Mouse (Mus musculus) frontal cortex, adult (tissue): ENCODE measurements around the gene Grcc10.
A peak's percentile ranks its signal among the peaks of the same experiment; 100 is the strongest.

Experiments used
- ATAC-seq: cut with Nextera tagmentation; 2 replicates; pipeline ENCODE4 v1.9.2; 2017; ENCODE audit warnings: mild to moderate bottlenecking, moderate library complexity, mixed read lengths; ENCODE audit not compliant: low TSS enrichment

Grcc10 gene

DNA sequence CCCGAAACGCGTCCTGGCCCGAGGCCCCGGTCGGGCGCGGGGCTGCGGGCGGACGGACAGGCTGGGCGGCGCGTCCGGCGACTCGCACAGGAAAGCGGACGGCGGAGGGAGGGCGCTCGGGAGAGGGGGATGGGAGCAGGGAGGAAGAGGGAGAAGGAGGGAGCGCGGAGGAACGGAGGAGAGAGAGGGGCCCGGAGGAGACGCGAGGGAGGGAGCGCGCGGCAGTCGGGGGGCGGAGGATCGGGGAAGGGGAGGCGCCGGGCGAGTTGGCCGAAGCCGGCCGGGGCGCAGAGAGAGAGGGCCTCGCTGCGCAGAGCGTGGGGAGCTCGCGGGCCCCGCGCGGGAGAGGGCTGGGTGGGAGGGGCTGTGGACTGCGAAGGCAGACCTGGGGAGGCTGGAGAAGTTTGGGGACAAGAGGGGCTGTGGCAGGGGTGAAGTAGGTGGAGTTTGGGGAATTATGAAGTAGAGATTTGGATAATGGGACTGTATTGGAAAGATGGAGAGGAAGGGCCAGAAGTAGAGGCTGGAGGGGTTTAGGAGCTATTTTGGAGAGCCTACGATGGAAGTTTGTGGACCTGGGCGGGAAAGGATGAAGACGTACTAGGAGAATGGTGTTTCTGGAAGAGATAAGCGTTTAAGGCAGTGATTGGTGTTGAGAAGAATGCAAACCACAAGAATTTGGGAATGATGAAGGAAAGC lies 15.6 kb upstream of the Grcc10 start:
- ATAC-seq, result peak; percentile 32

DNA sequence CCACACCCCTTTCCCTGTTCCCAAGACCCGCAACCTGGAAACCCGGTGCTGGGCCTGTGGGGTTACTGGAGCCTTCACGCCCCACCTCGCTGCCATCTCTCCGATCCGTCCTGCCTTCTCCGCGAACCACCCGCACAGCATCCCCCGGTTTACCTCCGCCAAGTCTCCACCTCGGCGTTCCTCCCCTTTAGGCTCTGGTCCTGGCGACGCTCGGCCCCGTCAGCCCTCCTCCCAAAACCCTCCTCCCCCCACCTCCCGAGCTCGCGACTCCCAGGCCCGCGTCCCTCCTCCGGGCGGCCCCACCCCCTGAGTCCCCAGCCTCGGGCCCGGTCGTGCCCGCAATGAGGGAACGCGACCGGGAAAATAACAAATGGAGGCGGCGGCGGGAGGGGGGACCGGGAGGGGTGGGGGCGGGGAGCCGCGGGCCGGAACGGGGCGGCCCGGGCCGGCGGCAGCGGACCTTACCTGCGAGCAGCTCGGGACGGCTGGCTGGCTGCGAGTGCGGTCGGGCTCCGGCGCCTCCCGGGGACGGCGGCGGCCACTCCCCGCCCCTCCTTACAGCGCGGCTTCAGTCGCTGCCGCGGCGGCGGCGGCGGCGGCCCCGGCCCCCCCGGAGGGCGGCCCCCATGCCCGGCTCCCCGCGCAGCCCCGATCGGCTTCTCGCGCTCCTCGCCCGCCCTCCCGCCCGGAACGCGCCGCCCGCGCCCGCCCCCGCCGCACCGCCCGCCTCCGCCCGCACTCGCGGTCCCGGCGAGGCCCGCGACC lies 14.8 kb upstream of the Grcc10 start, which contains the start of the genes Gm45234 and Atn1:
Gene Gm45234 (minus strand): TSS at position 191 of the 765 bp plus-strand sequence.
Gene Atn1 (minus strand): TSS at position 694 of the 765 bp plus-strand sequence.
- peak; percentile 10; the same call in 1 of the 2 replicates for ATAC-seq

DNA sequence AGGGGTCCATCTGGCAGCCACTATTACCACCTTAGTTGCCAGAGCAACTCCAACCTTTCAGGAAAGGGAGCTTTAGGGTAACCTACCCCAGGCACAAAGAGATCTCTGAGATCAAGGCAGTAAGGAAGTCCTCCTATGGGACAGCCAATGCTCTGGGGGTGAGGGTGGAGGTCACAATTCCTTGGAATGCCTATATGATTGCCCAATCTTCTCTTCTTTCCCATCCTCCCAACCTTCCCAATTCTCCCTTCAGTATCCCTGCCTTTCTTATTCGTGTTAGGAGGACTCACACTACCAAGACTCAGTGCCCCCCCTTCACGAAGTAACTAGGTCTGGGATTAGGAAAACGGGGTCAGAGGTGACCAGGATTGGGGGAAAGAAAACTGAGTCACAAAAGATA lies 14.1 kb upstream of the Grcc10 start:
- ATAC-seq, result no peak

DNA sequence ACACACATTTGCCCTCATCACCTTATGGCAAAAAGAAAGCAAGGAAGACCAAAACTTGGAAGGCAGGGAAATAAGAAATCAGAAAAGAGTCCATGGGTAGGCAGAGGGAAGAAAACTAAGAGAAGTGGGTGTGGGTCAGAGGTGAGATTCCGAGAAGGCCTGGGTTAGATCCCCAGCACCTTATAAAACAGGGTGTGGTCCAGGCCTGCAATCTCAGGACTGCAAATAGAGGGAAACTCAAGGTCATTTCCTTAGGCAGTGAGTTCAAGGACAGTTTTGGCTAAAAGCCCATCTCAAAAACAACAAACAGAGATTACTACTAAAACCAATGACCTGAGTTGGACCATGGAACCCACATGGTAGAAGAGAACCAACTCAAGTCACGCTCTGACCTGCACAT lies 12.7 kb upstream of the Grcc10 start:
- no peak for ATAC-seq

DNA sequence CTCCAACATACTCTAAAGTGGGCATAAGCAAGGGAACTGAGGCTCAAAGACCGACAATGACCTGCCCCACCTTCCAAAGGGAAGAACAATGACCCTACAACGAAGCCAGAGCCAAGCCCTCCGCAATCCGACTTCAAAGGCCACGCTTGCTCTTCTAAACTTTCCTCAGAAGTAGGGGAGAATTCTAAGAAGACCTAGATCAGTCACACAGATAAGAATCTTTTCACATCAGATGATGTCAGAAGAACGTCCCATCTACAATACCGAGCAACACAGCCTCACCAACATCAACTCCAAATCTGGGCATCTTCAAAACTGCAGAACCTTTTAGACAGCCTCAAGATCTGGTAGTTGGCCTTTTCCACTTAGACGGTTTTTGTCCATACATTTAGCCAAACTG lies 9.2 kb upstream of the Grcc10 start:
- ATAC-seq, result no peak

DNA sequence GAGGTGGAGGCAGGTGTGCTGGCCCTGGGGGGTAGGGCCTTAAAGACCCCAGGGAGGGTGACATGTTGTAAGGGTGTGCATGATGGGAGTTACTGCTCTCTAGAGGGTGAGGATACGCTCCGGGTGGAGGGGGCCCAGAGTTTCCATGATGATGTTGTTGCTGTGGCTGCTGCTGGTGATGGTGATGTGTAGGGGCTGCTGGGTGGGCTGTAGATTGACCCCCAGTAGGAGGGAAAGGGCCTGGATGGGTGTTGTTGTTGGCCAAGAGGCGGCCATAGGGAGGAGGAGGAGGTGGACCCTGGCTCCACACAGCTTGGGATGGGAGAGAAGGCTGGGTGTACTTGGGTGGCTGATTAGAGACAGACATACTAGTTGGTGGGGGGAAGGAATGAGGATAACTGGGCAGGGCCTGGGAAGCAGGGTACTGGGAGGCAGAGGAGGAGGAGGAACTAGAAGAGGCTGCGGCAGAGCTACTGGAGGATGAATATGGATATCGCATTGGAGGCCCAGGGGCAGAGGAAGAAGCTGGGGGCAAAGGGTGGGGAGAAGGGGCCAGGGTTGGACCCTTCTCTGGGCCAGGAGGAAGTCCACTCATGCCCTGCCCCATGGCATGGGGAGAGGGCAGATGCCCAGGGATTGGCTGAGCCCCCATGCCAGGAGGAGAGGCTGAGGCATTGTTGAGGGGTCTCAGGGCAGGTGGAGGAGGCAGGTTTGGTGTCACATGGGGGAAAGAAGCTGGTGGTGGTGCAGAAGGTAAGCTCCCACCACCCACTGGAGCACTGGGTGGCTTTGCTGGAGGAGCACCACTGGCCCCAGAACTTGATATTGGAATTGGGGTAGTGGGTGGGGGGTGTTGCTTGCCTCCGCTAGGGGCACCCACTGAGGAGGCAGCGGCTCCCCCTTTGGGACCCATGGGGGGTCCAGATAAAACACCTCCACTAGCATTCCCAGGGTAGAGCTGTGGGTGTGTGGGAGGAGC lies 5.8 kb upstream of the Grcc10 start:
- no peak for ATAC-seq

DNA sequence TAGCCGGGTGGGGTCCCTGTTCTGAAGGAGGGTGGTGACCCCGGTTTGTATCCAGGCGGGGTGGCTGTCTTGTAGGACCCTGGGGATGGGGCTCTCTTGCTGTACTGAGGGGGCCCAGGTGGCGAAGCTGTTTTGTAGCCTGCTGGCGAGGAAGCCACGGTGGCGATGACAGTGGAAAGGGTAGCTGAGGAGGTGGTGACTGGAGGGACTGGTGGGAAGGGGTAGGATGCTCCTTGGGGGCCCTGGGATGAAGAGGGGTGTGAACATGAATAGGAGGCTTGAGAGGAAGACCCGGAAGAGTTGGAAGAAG lies 5.1 kb upstream of the Grcc10 start:
- 0 out of 2 replicates have a peak, but pooled peaks have one; percentile 0 for ATAC-seq

DNA sequence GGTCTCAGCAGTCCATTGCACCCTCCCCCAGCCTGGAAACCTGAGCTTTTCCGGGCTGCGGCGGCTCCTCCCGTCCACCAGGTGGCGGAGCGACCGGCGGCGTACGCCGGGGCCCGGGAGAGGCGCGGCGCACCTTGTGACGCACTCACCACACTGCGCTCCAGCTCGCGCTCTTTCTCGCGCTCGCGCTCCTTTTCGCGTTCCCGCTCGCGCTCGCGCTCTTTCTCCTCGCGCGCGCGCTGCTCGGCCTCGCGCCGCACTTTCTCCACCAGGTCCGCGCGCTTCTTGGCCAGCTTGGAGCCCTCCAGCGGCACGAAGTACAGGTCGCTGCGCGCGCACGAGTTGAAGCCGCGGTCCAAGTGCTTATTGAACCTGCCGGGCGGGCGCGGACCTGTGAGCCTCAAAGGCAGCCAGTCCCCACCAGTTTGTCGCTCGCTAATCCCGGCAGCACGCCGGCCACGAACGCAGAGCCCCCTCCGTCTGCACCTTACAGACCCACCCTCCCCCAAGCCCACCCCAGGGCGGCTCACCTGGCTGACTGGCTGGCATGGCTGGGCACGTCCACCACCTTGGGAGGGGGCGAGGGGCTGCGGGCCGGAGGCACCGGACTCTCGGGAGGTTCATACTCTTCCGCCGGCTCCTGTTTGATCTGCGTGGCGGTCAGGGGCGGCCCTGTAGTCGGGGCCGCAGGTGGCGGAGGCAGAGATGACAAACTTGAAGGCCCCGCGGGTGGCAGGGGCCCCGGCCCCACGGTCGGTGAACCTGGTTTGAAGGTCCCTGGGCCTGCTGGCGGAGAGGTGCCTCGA lies 4.5 kb upstream of the Grcc10 start:
- peak; percentile 62 for ATAC-seq

DNA sequence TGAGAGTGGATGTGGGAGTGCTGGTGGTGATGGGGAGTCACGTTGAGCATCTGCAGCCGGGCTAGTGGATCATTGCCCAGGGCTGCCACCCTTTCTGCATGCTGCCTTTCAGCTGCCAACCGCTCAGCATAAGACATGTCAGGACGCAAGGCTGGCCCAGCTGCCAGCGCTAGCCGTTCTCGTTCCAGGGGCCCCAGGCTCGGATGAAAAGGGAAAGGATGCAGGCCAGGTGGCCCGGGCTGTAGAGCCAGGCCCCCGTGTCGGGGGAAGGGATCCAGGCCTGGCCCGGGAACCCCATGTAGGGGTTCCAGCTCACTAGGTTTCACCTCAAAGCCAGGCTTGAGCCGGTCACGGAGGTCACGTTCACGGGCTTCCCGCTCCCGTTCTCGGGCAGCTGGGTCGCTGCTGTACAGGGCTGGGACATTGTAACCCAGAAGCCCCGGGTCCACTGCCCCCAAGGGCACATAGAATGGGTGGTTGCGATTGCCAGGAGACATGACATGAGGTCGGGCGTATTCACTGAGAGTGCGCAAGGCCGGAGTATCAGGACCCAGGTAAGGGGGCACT lies 3.7 kb upstream of the Grcc10 start:
- no peak for ATAC-seq

DNA sequence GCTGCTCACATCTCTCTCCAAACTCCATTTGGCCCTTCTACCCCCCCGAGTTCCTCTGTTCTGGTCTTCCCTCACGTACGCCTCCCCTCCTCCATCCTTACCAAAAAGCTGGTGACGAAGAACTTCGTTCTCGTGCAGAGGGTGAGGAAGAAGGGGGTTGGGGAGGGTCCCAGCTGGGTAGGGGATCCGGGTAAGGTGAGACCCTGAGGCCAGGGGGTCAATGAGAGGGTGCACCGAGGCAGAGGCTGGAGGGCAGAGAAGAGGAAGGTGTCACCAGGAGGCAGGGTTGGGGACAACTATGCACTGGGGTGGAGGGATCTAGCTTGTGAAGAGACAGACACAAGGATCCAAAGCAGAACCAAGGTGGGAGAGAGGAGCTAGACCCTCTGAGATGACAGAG lies 2.5 kb upstream of the Grcc10 start:
- no peak for ATAC-seq

DNA sequence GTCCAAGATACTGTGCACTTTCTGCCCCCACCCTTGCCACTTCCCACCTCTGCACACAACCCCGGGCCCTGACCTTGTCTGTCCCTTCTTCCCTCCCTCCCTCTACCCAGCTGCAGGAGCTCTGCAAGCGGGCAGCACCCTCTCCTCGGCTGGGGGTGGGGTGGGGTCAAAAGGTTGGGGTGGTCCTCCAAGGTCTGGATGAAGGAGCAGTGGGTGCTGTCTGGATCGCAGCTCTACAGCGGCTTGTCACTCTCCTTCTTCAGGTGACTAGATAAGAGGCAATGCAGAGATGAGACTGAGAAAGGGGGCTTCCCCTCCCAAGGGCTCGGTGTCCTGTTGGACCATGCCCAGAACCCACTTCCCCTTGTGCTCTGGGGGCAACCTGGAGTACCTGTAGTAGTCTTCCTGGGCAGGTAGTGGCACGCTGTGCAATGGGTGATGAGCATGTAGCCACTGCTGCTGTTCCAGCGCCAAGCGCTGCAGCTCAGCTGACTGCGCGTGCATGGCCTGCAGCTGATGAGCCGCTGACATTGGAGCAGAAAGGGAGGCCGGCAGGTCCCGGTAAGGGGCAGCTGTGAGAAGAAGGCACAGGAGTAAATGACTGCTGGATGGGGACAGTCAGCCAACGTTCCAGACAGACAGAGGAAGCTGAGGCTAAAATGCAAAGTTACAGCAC lies 1.8 kb upstream of the Grcc10 start:
- ATAC-seq, result no peak

DNA sequence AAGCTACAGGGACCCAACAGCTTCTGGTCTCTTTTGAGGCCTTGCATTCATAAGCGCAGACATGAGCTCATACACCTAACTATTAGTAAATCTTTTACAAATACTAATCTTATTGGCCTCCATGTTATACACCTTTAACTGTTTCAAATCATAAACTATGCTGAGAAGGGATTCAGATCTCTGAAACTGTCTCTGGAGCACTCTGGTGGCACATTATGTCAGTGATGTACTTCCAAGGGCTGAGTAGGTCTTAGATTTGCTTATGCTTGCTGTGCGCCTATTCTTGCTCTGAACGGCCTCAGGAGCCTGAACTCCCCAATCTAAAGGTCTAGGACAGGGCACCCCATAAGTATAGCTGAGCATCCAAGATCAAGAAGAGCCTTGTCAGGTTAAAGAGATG lies 668 bp upstream of the Grcc10 start:
- no peak for ATAC-seq

DNA sequence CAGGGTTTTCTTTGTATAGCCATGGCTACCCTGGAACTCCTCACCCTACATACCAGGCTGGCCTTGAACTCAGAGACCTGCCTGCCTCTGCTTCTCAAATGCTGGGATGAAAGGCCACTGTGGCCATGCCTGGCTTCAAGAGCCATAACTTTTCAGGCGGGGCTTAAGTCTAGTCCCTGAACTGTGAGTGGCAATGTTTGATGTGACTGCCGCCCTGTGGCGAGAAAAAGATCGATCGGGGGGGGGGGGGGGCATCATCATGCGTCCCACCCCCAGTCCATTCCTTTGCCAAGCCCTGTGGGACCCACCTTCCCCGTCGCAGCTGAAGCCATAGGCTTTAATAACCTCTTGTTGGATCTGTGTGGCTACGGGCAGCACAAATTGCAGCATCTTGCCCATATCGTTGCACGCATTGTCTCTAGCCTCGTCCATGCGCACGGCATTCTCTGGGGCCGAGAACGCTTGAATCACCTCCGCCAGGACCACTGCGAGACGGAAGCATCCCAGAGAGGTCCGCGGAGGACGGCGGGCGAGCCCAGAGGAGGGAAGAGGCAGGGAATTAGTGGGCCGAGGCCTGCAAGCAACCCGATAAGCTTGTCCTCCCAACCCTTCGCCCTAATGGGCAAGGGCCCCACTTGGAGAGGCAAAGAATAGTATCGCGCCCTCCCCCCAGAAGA lies 825 bp downstream of the Grcc10 start:
- ATAC-seq, result peak; percentile 10; the same call in 1 of the 2 replicates

DNA sequence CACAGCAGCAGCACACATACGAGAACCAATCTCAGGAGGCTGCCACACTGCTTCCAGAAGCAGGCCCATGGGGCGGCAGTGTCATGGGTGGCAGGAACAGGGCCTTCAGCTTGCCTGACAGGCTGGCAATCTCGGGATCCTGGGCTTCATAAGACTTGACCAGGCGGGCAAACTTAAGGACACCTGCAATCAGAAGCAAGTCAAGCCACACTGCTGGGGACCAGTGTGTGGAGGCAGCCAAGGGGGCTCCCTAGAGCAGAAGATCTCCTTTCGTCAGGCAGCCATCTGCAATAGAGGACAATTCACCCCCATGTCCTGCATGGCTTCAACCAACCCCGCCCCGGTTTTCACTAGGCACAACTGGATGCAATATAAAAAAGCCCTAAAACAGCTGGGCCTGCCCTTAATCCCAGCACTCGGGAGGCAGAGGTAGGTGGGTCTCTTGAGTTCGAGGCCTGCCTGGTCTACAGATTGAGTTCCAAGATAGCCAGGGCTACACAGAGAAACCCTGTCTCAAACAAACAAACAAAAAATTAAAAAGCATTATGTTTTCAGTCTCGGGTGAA lies 1.9 kb downstream of the Grcc10 start:
- ATAC-seq, result no peak

DNA sequence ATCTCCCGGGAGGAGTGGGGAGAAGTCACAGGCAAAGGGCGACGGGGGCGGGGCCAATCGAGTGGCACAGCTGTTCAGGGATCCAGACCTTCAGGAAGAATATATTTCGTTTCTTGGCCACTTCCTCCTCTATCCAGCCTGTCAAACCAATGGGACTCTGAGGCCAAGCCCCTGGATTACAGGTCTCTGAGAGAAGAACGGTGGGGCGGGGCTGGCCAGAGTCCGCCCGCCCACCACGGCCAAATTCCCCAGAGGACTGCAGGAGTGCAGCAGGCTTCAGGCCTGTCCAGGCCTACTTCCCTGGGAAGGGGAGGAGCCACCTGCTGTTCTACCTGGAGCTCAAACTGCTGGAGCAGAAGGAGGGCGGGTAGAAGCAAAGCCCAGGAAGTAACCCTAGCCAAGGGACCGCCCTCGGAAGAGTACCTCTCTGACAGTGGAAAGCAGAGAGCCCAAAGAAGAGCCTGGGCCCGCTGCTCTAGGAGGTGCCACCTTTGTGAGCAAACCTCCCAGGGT lies 2.6 kb downstream of the Grcc10 start, which contains the start of gene Ptpn6:
Gene Ptpn6 (minus strand): TSS at position 204 of the 513 bp plus-strand sequence.
- ATAC-seq, result no peak

DNA sequence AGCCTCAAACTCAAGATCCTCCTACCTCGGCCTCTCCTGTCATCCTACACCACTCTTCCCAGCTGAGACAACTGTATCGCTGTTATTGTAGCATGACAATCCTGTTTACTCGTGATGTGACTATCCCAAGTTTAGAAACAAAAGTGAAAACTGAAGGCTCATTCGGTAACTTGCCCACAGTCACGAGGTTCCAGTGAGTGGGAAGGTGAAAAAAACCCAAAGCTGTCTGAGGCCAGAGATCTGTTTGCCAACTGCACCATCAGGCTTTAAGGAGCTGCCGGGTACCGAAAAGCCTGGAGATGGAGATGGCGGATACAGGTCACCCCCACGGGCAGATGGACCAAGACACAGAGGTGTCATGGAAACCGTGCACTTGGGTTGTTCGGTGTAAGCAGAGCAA lies 4.1 kb downstream of the Grcc10 start:
- no peak for ATAC-seq

DNA sequence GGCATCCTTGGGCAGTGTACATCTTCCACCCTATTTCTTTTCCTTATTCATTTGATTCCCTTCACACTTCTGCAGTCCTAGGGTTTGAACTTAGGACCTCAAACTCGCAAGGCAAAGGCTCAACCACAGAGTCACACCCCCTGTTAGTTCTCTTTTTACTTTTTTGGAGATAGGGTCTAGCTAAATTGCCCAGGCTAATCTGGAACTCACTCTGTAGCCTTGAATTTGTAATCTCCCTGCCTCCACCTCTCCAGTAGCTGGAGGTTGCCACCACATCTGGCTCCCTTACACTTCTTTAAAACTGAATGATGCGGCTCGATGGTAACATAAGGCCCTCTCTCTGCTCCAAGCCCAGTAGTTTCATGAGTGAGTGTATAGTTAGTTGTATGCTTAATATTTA lies 6.8 kb downstream of the Grcc10 start:
- ATAC-seq, result no peak

DNA sequence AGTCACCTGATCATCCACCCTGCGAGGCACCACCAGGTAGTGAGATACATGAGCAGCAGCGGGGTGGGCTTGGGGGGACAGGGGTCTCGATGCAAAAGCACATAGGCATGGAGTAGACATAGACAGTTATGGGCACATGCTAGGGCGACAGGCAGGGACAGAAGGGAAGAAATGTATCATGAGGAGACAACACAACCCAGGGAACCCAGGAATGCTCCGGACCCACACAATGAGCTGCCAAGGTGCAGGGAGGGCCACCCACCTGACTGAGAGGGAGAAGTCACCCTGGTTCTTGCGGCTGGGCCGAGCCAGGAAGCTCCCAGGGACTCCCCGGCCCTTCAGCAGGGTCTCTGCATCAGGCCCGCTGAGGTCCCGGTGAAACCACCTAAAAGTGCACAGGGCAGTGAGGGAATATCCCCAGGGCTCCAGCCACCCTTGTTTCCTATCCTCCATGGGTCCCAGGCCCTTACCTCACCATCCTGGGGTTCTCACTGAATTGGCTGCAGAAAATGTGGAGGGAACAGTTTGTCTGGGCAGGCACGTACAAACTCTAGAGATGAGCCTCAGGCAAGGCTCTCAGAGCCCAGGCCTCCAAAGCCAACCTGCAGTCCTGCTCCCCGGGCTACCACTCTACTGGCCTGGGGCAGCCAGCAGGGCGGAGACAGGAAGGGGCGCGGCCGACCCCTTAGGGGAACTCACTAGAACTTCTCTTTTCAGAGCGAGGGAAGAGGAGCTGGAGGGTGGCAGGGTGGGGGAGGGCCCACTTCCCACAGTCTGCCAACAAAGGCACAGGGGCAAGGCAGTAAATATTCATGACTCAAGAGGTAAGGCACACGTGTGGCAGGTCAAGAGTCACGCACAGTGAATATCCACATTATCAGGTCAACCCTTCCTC lies 8.5 kb downstream of the Grcc10 start:
- 0 out of 2 replicates have a peak, but pooled peaks have one; percentile 32 for ATAC-seq
